Mouse (Mus musculus) liver, embryonic 16.5 days (tissue): ENCODE data around the gene Pnkp. TPM values are rescaled to one million over a fixed set of nuclear protein-coding genes. Genes with fewer than 3 reads are reported as not detected.

Experiments used
- ATAC-seq: fragments of 200-750 bp; cut with Nextera tagmentation; 2 replicates; pipeline ENCODE4 v1.8.0; 2017; ENCODE audit warnings: low read depth, mild to moderate bottlenecking, moderate number of reproducible peaks, moderate library complexity
- H3K27ac ChIP-seq: fragments of 300-500 bp; sonication (generic); 2 replicates; pipeline ENCODE4 v1.5.1; 2014; ENCODE audit warnings: mild to moderate bottlenecking, low read length
- H3K27me3 ChIP-seq: fragments of 300-500 bp; sonication (generic); 2 replicates; pipeline ENCODE4 v1.6.1; 2014; ENCODE audit warnings: low read depth, low read length, mixed read lengths; ENCODE audit not compliant: control insufficient read depth, insufficient read depth
- H3K36me3 ChIP-seq: fragments of 300-500 bp; sonication (generic); 2 replicates; pipeline ENCODE4 v1.6.1; 2014; ENCODE audit warnings: mild to moderate bottlenecking; ENCODE audit not compliant: control insufficient read depth, insufficient read depth
- H3K4me1 ChIP-seq: fragments of 300-500 bp; sonication (generic); 2 replicates; pipeline ENCODE4 v1.6.1; 2014; ENCODE audit warnings: low read depth, low read length, mixed read lengths; ENCODE audit not compliant: control insufficient read depth
- H3K4me2 ChIP-seq: fragments of 300-500 bp; sonication (generic); 2 replicates; pipeline ENCODE4 v1.6.1; 2014; ENCODE audit warnings: low read depth, low read length, mixed read lengths
- H3K4me3 ChIP-seq: fragments of 300-500 bp; sonication (generic); 2 replicates; pipeline ENCODE4 v1.5.1; 2014; ENCODE audit warnings: low read depth, mild to moderate bottlenecking, low read length
- H3K9ac ChIP-seq: fragments of 300-500 bp; sonication (generic); 2 replicates; pipeline ENCODE4 v1.6.1; 2014; ENCODE audit warnings: low read depth, low read length
- H3K9me3 ChIP-seq: fragments of 300-500 bp; sonication (generic); replicated peaks from 2 replicates; pipeline ENCODE4 v1.6.1; 2016; ENCODE audit warnings: low read length; ENCODE audit not compliant: control insufficient read depth
- WGBS: fragments of 180-500 bp; shearing (Covaris S2); extraction: QIAGEN DNeasy Blood & Tissue Kit; methylation state at CpG from one replicate; pipeline ENCODE4 v1.1.7; 2014; ENCODE audit not compliant: insufficient replicate concordance; 5-methylcytosine and 5-hydroxymethylcytosine counted together
- polyA plus RNA-seq: library from polyadenylated mRNA; unstranded; fragments of >200 nt; fragmentation: Nextera tagmentation; extraction: Ambion mirVana; gene quantifications from 2 replicates; pipeline ENCODE4 v1.2.1, GENCODE M21; 2015

Pnkp gene
- polyA plus RNA-seq, 1 experiment from 2014 or later = 24.3 TPM

GRCm38 (mm10) chr7:44853596-44854355 lies 3.2 kb upstream of the Pnkp start:
- peak overlapping the region; percentile 95 for H3K9ac ChIP-seq
- H3K4me1 ChIP-seq = peaks cover 67% of the 10 kb centered on the region
- 20% methylated on average over 26 of the region's 26 CpGs for WGBS
- H3K9me3 ChIP-seq = no peaks in the 10 kb centered on the region
- H3K36me3 ChIP-seq = no peaks in the 10 kb centered on the region
- no peak; the same call in 1 of the 2 replicates for ATAC-seq
- no peaks in the 10 kb centered on the region for H3K27me3 ChIP-seq
- peak overlapping the region; percentile 85 for H3K4me3 ChIP-seq
- H3K27ac ChIP-seq = peak overlapping the region; percentile 99
- H3K4me2 ChIP-seq = peak overlapping the region; percentile 98

GRCm38 (mm10) chr7:44854356-44855031 lies 2.4 kb upstream of the Pnkp start:
- no peaks in the 10 kb centered on the region for H3K36me3 ChIP-seq
- WGBS = under 1% methylated on average over 45 of the region's 45 CpGs
- H3K9me3 ChIP-seq = no peaks in the 10 kb centered on the region
- H3K4me2 ChIP-seq = peak overlapping the region; percentile 98
- no peaks in the 10 kb centered on the region for H3K27me3 ChIP-seq
- peak overlapping the region; percentile 85 for H3K4me3 ChIP-seq
- peak; percentile 76 for ATAC-seq
- H3K9ac ChIP-seq = peak overlapping the region; percentile 95
- peaks cover 68% of the 10 kb centered on the region for H3K4me1 ChIP-seq
- peak overlapping the region; percentile 99 for H3K27ac ChIP-seq

GRCm38 (mm10) chr7:44855036-44855435 lies 1.9 kb upstream of the Pnkp start:
- Histone ChIP-seq H3K9ac (peak overlapping the region; percentile 95), H3K27ac (peak overlapping the region; percentile 99), H3K27me3 (no peaks in the 10 kb centered on the region), H3K4me2 (peak overlapping the region; percentile 98), H3K36me3 (no peaks in the 10 kb centered on the region), H3K4me3 (peak overlapping the region; percentile 85), H3K9me3 (no peaks in the 10 kb centered on the region), H3K4me1 (peaks cover 68% of the 10 kb centered on the region)
- ATAC-seq = no peak
- WGBS = 24% methylated on average over 10 of the region's 10 CpGs

GRCm38 (mm10) chr7:44856265-44856916 lies 548 bp upstream of the Pnkp start:
- WGBS = 18% methylated on average over 9 of the region's 9 CpGs
- H3K36me3 ChIP-seq = no peaks in the 10 kb centered on the region
- peaks cover 61% of the 10 kb centered on the region for H3K4me1 ChIP-seq
- H3K4me3 ChIP-seq = peak overlapping the region; percentile 97
- H3K9ac ChIP-seq = peak overlapping the region; percentile 95
- peak overlapping the region; percentile 99 for H3K27ac ChIP-seq
- no peaks in the 10 kb centered on the region for H3K9me3 ChIP-seq
- H3K27me3 ChIP-seq = no peaks in the 10 kb centered on the region
- ATAC-seq = no peak
- peak overlapping the region; percentile 98 for H3K4me2 ChIP-seq

GRCm38 (mm10) chr7:44857905-44858304 lies 966 bp downstream of the Pnkp start:
- ATAC-seq = no peak
- H3K9me3 ChIP-seq = no peaks in the 10 kb centered on the region
- peaks cover 50% of the 10 kb centered on the region for H3K4me1 ChIP-seq
- H3K9ac ChIP-seq = peak overlapping the region; percentile 95
- H3K27ac ChIP-seq = peak overlapping the region; percentile 99
- peak overlapping the region; percentile 98 for H3K4me2 ChIP-seq
- peaks cover 4% of the 10 kb centered on the region for H3K36me3 ChIP-seq
- no peaks in the 10 kb centered on the region for H3K27me3 ChIP-seq
- peak overlapping the region; percentile 97 for H3K4me3 ChIP-seq
- 22% methylated on average over 8 of the region's 8 CpGs for WGBS

GRCm38 (mm10) chr7:44859896-44860295 lies 3.0 kb downstream of the Pnkp start:
- no peaks in the 10 kb centered on the region for H3K9me3 ChIP-seq
- H3K4me2 ChIP-seq = no peak overlapping the region
- peaks cover 21% of the 10 kb centered on the region for H3K36me3 ChIP-seq
- no peaks in the 10 kb centered on the region for H3K27me3 ChIP-seq
- WGBS = 81% methylated on average over 11 of the region's 11 CpGs
- peaks cover 38% of the 10 kb centered on the region for H3K4me1 ChIP-seq
- no peak overlapping the region for H3K4me3 ChIP-seq
- H3K9ac ChIP-seq = no peak overlapping the region
- ATAC-seq = no peak
- no peak overlapping the region for H3K27ac ChIP-seq

GRCm38 (mm10) chr7:44860576-44861428 lies 3.9 kb downstream of the Pnkp start:
- Histone ChIP-seq H3K36me3 (peaks cover 21% of the 10 kb centered on the region), H3K9ac (no peak overlapping the region), H3K4me2 (no peak overlapping the region), H3K4me3 (no peak overlapping the region), H3K4me1 (peaks cover 38% of the 10 kb centered on the region), H3K27me3 (no peaks in the 10 kb centered on the region), H3K27ac (no peak overlapping the region), H3K9me3 (no peaks in the 10 kb centered on the region)
- 0 out of 2 replicates have a peak, but pooled peaks have one; percentile 6 for ATAC-seq
- WGBS = 59% methylated on average over 22 of the region's 22 CpGs

GRCm38 (mm10) chr7:44861429-44861816 lies 4.5 kb downstream of the Pnkp start:
- Histone ChIP-seq H3K4me1 (peaks cover 38% of the 10 kb centered on the region), H3K4me3 (no peak overlapping the region), H3K36me3 (peaks cover 21% of the 10 kb centered on the region), H3K9ac (no peak overlapping the region), H3K27me3 (no peaks in the 10 kb centered on the region), H3K4me2 (no peak overlapping the region), H3K9me3 (no peaks in the 10 kb centered on the region), H3K27ac (no peak overlapping the region)
- WGBS = 86% methylated on average over 14 of the region's 14 CpGs
- no peak for ATAC-seq
